Mouse (Mus musculus) kidney, adult 2 months (tissue): ENCODE data around the gene Mpc1.

Source experiments
- CTCF ChIP-seq: fragments of 200-500 bp; conservative IDR thresholded peaks from 2 replicates; pipeline ENCODE4 v1.5.1; 2011; ENCODE audit warnings: low read depth, mild to moderate bottlenecking, control low read depth, low read length, moderate library complexity, mixed read lengths; ENCODE audit not compliant: insufficient read depth, insufficient read length
- POLR2A ChIP-seq: fragments of 200-500 bp; IDR thresholded peaks from one replicate; pipeline ENCODE4 v1.6.1; 2011; ENCODE audit warnings: low read depth, low read length, control low read depth

GRCm38 (mm10) chr17:8342706-8343105 lies 60.0 kb downstream of the Mpc1 start:
- no peak for TF ChIP-seq POLR2A
- TF ChIP-seq CTCF: no peak
